Mouse (Mus musculus): ENCODE measurements around the gene Krt82. TPM values are rescaled to one million over a fixed set of nuclear protein-coding genes. Genes with fewer than 3 reads are reported as not detected.

The Krt82 gene
- not detected in 2 replicates for polyA plus RNA-seq (2012; rRNA removed; ENCODE audit: low replicate concordance)

GRCm38 (mm10) chr15:101550567-101550966 is at the start of gene Krt82:
Krt82 (minus strand) TSS chr15:101550667.

GRCm38 (mm10) chr15:101573796-101574345 is 23.4 kb upstream of the Krt82 start, which contains the start of gene Krt75:
Krt75 (minus strand) TSS chr15:101573904.

GRCm38 (mm10) chr15:101562850-101563249 is 12.4 kb upstream of the Krt82 start, which contains the start of gene Krt90:
Krt90 (minus strand) TSS chr15:101562950.

GRCm38 (mm10) chr15:101532720-101533119 is 17.7 kb downstream of the Krt82 start, which contains the start of gene Krt84:
Krt84 (minus strand) TSS chr15:101532820.

GRCm38 (mm10) chr15:101517161-101517560 is 33.3 kb downstream of the Krt82 start, which contains the start of gene Gm49425:
Gm49425 (minus strand) TSS chr15:101517261.

GRCm38 (mm10) chr15:101491431-101491830 is 59.0 kb downstream of the Krt82 start, which contains the start of gene Krt83:
Krt83 (minus strand) TSS chr15:101491512.

Other genes starting within 250 kb of the Krt82 start
- 5.4 and 9.7 TPM in 2 replicates for gene Krt80, start 180.5 kb downstream of the Krt82 start, polyA plus RNA-seq (2012; rRNA removed; ENCODE audit: low replicate concordance)
- 2.1 and 35.5 TPM in 2 replicates for gene Krt7, start 139.6 kb downstream of the Krt82 start, polyA plus RNA-seq (2012; rRNA removed; ENCODE audit: low replicate concordance)
- 0.67 TPM in 1 of 2 replicates, not detected in the other for gene Krt87, start 111.9 kb downstream of the Krt82 start, polyA plus RNA-seq (2012; rRNA removed; ENCODE audit: low replicate concordance)
- gene Krt88, start 102.9 kb downstream of the Krt82 start, polyA plus RNA-seq (2012; rRNA removed; ENCODE audit: low replicate concordance): not detected in 2 replicates
- 0.35 TPM in 1 of 2 replicates, not detected in the other for gene Krt81, start 86.9 kb downstream of the Krt82 start, polyA plus RNA-seq (2012; rRNA removed; ENCODE audit: low replicate concordance)
- gene Krt86, start 77.2 kb downstream of the Krt82 start, polyA plus RNA-seq (2012; rRNA removed; ENCODE audit: low replicate concordance): not detected in 2 replicates
- 19.3 TPM in 1 of 2 replicates, not detected in the other for gene Krt83, start 59.2 kb downstream of the Krt82 start, polyA plus RNA-seq (2012; rRNA removed; ENCODE audit: low replicate concordance)
- 3.8 TPM in 1 of 2 replicates, not detected in the other for gene Gm49425, start 33.4 kb downstream of the Krt82 start, polyA plus RNA-seq (2012; rRNA removed; ENCODE audit: low replicate concordance)
- not detected in 2 replicates for gene Krt84, start 17.8 kb downstream of the Krt82 start, polyA plus RNA-seq (2012; rRNA removed; ENCODE audit: low replicate concordance)
- 0.84 TPM in 1 of 2 replicates, not detected in the other for gene Krt90, start 12.3 kb upstream of the Krt82 start, polyA plus RNA-seq (2012; rRNA removed; ENCODE audit: low replicate concordance)
- not detected in 2 replicates for gene Krt75, start 23.2 kb upstream of the Krt82 start, polyA plus RNA-seq (2012; rRNA removed; ENCODE audit: low replicate concordance)
- not detected in 2 replicates for gene Gm5414, start 77.5 kb upstream of the Krt82 start, polyA plus RNA-seq (2012; rRNA removed; ENCODE audit: low replicate concordance)
- gene Gm5478, start 96.7 kb upstream of the Krt82 start, polyA plus RNA-seq (2012; rRNA removed; ENCODE audit: low replicate concordance): not detected in 2 replicates
- gene Krt6b, start 129.6 kb upstream of the Krt82 start, polyA plus RNA-seq (2012; rRNA removed; ENCODE audit: low replicate concordance): not detected in 2 replicates
- gene Krt6a, start 143.6 kb upstream of the Krt82 start, polyA plus RNA-seq (2012; rRNA removed; ENCODE audit: low replicate concordance): not detected in 2 replicates
- 0.07 and 3.5 TPM in 2 replicates for gene Krt5, start 162.2 kb upstream of the Krt82 start, polyA plus RNA-seq (2012; rRNA removed; ENCODE audit: low replicate concordance)
- not detected in 2 replicates for gene Krt71, start 192.4 kb upstream of the Krt82 start, polyA plus RNA-seq (2012; rRNA removed; ENCODE audit: low replicate concordance)
- gene Krt72, start 235.8 kb upstream of the Krt82 start, polyA plus RNA-seq (2012; rRNA removed; ENCODE audit: low replicate concordance): not detected in 2 replicates

All from subcutaneous adipose tissue, adult 2 months (tissue).